12 mouse cellular contexts compared by ENCODE assay signal in the genomic region with DNA sequence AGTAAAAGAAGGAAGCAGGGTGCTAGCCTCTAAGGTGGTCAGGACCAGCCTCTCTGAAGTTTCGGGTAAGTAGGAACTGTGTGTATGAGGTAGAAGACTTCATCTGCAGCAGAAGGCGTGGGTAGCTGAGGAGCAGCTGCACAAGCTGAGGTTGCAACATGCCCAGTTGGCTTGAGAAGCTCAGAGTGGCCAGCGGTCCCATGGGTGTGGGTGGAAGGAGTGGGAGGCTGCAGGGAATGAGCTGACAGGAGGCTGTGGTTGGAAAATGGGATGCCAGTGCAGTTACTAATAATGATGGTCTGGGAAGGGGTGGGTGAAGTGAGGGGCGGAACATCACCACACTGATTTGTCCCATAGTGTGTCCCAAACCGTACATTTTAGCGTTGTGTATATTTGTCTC.
DNase-seq lines count a peak whose midpoint lies in the region; ATAC-seq and TF ChIP-seq lines count a peak whose summit lies in the region.
"Had no signal": no experiment of that assay in that cellular context is flagged by ENCODE, and none has a peak within 500 bp of the region (broad histone marks: within the 10 kb centered on the region; RNA-seq: fewer than 3 reads in every experiment).

No protein-coding gene starts in this region.

- H3K9me3 ChIP-seq in midbrain, embryonic 10.5 days (replicated peaks): no peaks in the 10 kb centered on the region
- H3K9me3 ChIP-seq: limb, embryonic 13.5 days had no signal

- no peaks in the 10 kb centered on the region for H3K4me1 ChIP-seq in lung, adult 2 months (ENCODE audit: control insufficient read depth, insufficient read depth, low read length)
- H3K4me1 ChIP-seq in midbrain, embryonic 10.5 days: no peaks in the 10 kb centered on the region
- H3K4me1 ChIP-seq: limb, embryonic 13.5 days had no signal

- no peak; the same call in 1 of the 2 replicates for TF ChIP-seq POLR2A in lung, adult 2 months (IDR thresholded peaks at IDR 0.05; ENCODE audit: borderline replicate concordance, extremely low read depth, low read depth, low read length)

- no peak for TF ChIP-seq CTCF in lung, adult 2 months (IDR thresholded peaks at IDR 0.05; ENCODE audit: insufficient read depth, low read length)

- no peak for ATAC-seq in erythroblast, adult 5-6 weeks (replicated peaks; ENCODE audit: low FRiP score, poor library complexity, severe bottlenecking)

- 78% methylated on average over 6 of the region's 6 CpGs for WGBS in lung, adult 2 months
- 92% methylated on average over 6 of the region's 6 CpGs for WGBS in midbrain, embryonic 10.5 days

- H3K27ac ChIP-seq in midbrain, embryonic 10.5 days (replicated peaks): no peak overlapping the region
- H3K27ac ChIP-seq: hindbrain, embryonic 14.5 days; limb, embryonic 13.5 days had no signal

- peak; percentile 27 to 38 for DNase-seq in frontal cortex, postnatal 36 days (ENCODE audit: low spot score in 2 of 2)
- no peak for DNase-seq in frontal cortex, postnatal 25 days (ENCODE audit: low spot score in 2 of 2)
- peak; percentile 100 for DNase-seq in 3T3-L1 (ENCODE audit: low read depth, low spot score)
- peak; percentile 28 for DNase-seq in fat pad, adult 2 months (ENCODE audit: extremely low read depth, low read depth, low spot score)
- DNase-seq in lung, adult 2 months: peak; percentile 14
- no peak for DNase-seq in midbrain, embryonic 10.5 days (ENCODE audit: low spot score)
- DNase-seq in thymus, postnatal 10 days (ENCODE audit: low spot score in 2 of 2): no peak
- DNase-seq: cerebellum, adult 2 months had no signal

- no peaks in the 10 kb centered on the region for H3K27me3 ChIP-seq in midbrain, embryonic 10.5 days (ENCODE audit: low read depth, poor library complexity, severe bottlenecking)
- H3K27me3 ChIP-seq: limb, embryonic 13.5 days had no signal

- peaks cover 8% of the 10 kb centered on the region; the same call in 1 of the 2 replicates for H3K36me3 ChIP-seq in midbrain, embryonic 10.5 days

- H3K4me3 ChIP-seq in lung, adult 2 months (replicated peaks; ENCODE audit: extremely low read depth, low read depth, low read length): no peak overlapping the region
- H3K4me3 ChIP-seq in midbrain, embryonic 10.5 days: no peak overlapping the region
- H3K4me3 ChIP-seq: erythroblast, embryonic 14.5 days; limb, embryonic 13.5 days had no signal

Comparison
In these comparisons a context has a peak if more than half of its experiments do, and no peak if none do; other contexts are left out.
1. DNase-seq: peak in frontal cortex, postnatal 36 days (2 of 2), 3T3-L1 (single experiment), fat pad, adult 2 months (single experiment) and lung, adult 2 months (single experiment); none in frontal cortex, postnatal 25 days (0 of 2), midbrain, embryonic 10.5 days (single experiment) and thymus, postnatal 10 days (0 of 2).